Mouse (Mus musculus) liver, embryonic 13.5 days (tissue): ENCODE results near the gene Hip1. TPM values are rescaled to one million over a fixed set of nuclear protein-coding genes. Genes with fewer than 3 reads are reported as not detected.

ENCODE experiments used
- ATAC-seq: fragments of 200-750 bp; cut with Nextera tagmentation; 2 replicates; pipeline ENCODE4 v1.8.0; 2017; ENCODE audit warnings: low read depth, mild to moderate bottlenecking, moderate number of reproducible peaks, moderate library complexity
- DNase-seq: peaks from one replicate; pipeline ENCODE4 v3.0.0; 2022
- H3K27ac ChIP-seq: fragments of 300-500 bp; sonication (generic); 2 replicates; pipeline ENCODE4 v1.5.1; 2015; ENCODE audit warnings: moderate library complexity, mild to moderate bottlenecking, inconsistent platforms
- H3K27me3 ChIP-seq: fragments of 300-500 bp; sonication (generic); 2 replicates; pipeline ENCODE4 v1.6.1; 2015; ENCODE audit warnings: mild to moderate bottlenecking, inconsistent platforms
- H3K36me3 ChIP-seq: fragments of 300-500 bp; sonication (generic); 2 replicates; pipeline ENCODE4 v1.6.1; 2015; ENCODE audit warnings: mild to moderate bottlenecking, inconsistent platforms
- H3K4me1 ChIP-seq: fragments of 300-500 bp; sonication (generic); replicated peaks from 2 replicates; pipeline ENCODE4 v1.6.1; 2015; ENCODE audit warnings: inconsistent platforms
- H3K4me2 ChIP-seq: fragments of 300-500 bp; sonication (generic); 2 replicates; pipeline ENCODE4 v1.6.1; 2015; ENCODE audit warnings: inconsistent platforms, mild to moderate bottlenecking, moderate library complexity
- H3K4me3 ChIP-seq: fragments of 300-500 bp; sonication (generic); replicated peaks from 2 replicates; pipeline ENCODE4 v1.5.1; 2015; ENCODE audit warnings: mild to moderate bottlenecking, inconsistent platforms
- H3K9ac ChIP-seq: fragments of 300-500 bp; sonication (generic); 2 replicates; pipeline ENCODE4 v1.6.1; 2015; ENCODE audit warnings: mild to moderate bottlenecking, inconsistent platforms
- H3K9me3 ChIP-seq: fragments of 300-500 bp; sonication (generic); replicated peaks from 2 replicates; pipeline ENCODE4 v1.6.1; 2016; ENCODE audit warnings: inconsistent platforms
- WGBS: fragments of 180-500 bp; shearing (Covaris S2); methylation state at CpG from one replicate; pipeline ENCODE4 v1.1.7; 2015; ENCODE audit not compliant: insufficient replicate concordance; 5-methylcytosine and 5-hydroxymethylcytosine counted together
- polyA plus RNA-seq: library from polyadenylated mRNA; unstranded; fragments of >200 nt; fragmentation: Nextera tagmentation; extraction: Ambion mirVana; gene quantifications from 2 replicates; pipeline ENCODE4 v1.2.1, GENCODE M21; 2015

Gene Hip1
- polyA plus RNA-seq, 1 experiment from 2014 or later = 3.4 TPM

- 63% methylated on average over 6 of the region's 6 CpGs for WGBS
- H3K27me3 ChIP-seq = no peaks in the 10 kb centered on the region
- H3K4me2 ChIP-seq = no peak overlapping the region
- peaks cover 14% of the 10 kb centered on the region for H3K36me3 ChIP-seq
- no peak overlapping the region for H3K4me3 ChIP-seq
- ATAC-seq = no peak
- no peak for DNase-seq
- H3K9ac ChIP-seq = no peak overlapping the region
- H3K9me3 ChIP-seq = no peaks in the 10 kb centered on the region
- no peak overlapping the region for H3K27ac ChIP-seq
- no peaks in the 10 kb centered on the region for H3K4me1 ChIP-seq
Measured at GRCm38 (mm10) chr5:135431111-135431510, 113.8 kb downstream of the Hip1 start.

- 54% methylated on average over 5 of the region's 5 CpGs for WGBS
- Histone ChIP-seq H3K9ac (no peak overlapping the region), H3K4me1 (no peaks in the 10 kb centered on the region), H3K27ac (no peak overlapping the region), H3K4me2 (no peak overlapping the region), H3K36me3 (peaks cover 14% of the 10 kb centered on the region; the same call in 1 of the 2 replicates), H3K9me3 (no peaks in the 10 kb centered on the region), H3K27me3 (no peaks in the 10 kb centered on the region), H3K4me3 (no peak overlapping the region)
- no peak for ATAC-seq
- DNase-seq = no peak
Measured at GRCm38 (mm10) chr5:135428786-135429185, 116.1 kb downstream of the Hip1 start.

- Histone ChIP-seq H3K9ac (no peak overlapping the region), H3K27me3 (no peaks in the 10 kb centered on the region), H3K27ac (no peak overlapping the region), H3K4me1 (no peaks in the 10 kb centered on the region), H3K36me3 (no peaks in the 10 kb centered on the region), H3K9me3 (no peaks in the 10 kb centered on the region), H3K4me2 (no peak overlapping the region), H3K4me3 (no peak overlapping the region)
- no peak for DNase-seq
- ATAC-seq = no peak
- WGBS = 75% methylated on average over 9 of the region's 9 CpGs
Measured at GRCm38 (mm10) chr5:135410266-135410665, 134.7 kb downstream of the Hip1 start.

GRCm38 (mm10) chr5:135408114-135408513 lies 136.8 kb downstream of the Hip1 start:
- no peak for DNase-seq
- Histone ChIP-seq H3K4me1 (no peaks in the 10 kb centered on the region), H3K36me3 (no peaks in the 10 kb centered on the region), H3K27ac (no peak overlapping the region), H3K4me2 (no peak overlapping the region), H3K9me3 (no peaks in the 10 kb centered on the region), H3K4me3 (no peak overlapping the region), H3K27me3 (no peaks in the 10 kb centered on the region), H3K9ac (no peak overlapping the region)
- 74% methylated on average over 4 of the region's 4 CpGs for WGBS
- ATAC-seq = no peak

GRCm38 (mm10) chr5:135405437-135405836 lies 139.5 kb downstream of the Hip1 start:
- no peaks in the 10 kb centered on the region for H3K27me3 ChIP-seq
- 70% methylated on average over 9 of the region's 9 CpGs for WGBS
- no peak overlapping the region for H3K4me2 ChIP-seq
- H3K4me1 ChIP-seq = no peaks in the 10 kb centered on the region
- H3K9ac ChIP-seq = no peak overlapping the region
- no peak overlapping the region for H3K27ac ChIP-seq
- H3K9me3 ChIP-seq = no peaks in the 10 kb centered on the region
- H3K36me3 ChIP-seq = no peaks in the 10 kb centered on the region
- no peak for DNase-seq
- no peak overlapping the region for H3K4me3 ChIP-seq
- ATAC-seq = no peak

- no peak for DNase-seq
- Histone ChIP-seq H3K4me2 (no peak overlapping the region), H3K4me1 (no peaks in the 10 kb centered on the region), H3K36me3 (no peaks in the 10 kb centered on the region), H3K4me3 (no peak overlapping the region), H3K9me3 (no peaks in the 10 kb centered on the region), H3K27ac (no peak overlapping the region), H3K9ac (no peak overlapping the region), H3K27me3 (no peaks in the 10 kb centered on the region)
- no peak for ATAC-seq
- 40% methylated on average over 20 of the region's 20 CpGs for WGBS
Measured at GRCm38 (mm10) chr5:135404623-135405022, 140.3 kb downstream of the Hip1 start.

- WGBS = 3% methylated on average over 2 of the region's 2 CpGs
- Histone ChIP-seq H3K4me2 (no peak overlapping the region), H3K36me3 (no peaks in the 10 kb centered on the region), H3K9ac (no peak overlapping the region), H3K9me3 (no peaks in the 10 kb centered on the region), H3K4me3 (no peak overlapping the region), H3K27me3 (no peaks in the 10 kb centered on the region), H3K4me1 (peaks cover 9% of the 10 kb centered on the region), H3K27ac (no peak overlapping the region)
- ATAC-seq = 0 out of 2 replicates have a peak, but pooled peaks have one; percentile 37
- peak; percentile 61 for DNase-seq
Measured at GRCm38 (mm10) chr5:135400244-135400643, 144.7 kb downstream of the Hip1 start.

- Histone ChIP-seq H3K9me3 (no peaks in the 10 kb centered on the region), H3K4me2 (no peak overlapping the region), H3K27me3 (no peaks in the 10 kb centered on the region), H3K4me1 (peaks cover 16% of the 10 kb centered on the region), H3K9ac (no peak overlapping the region), H3K27ac (no peak overlapping the region), H3K4me3 (no peak overlapping the region), H3K36me3 (no peaks in the 10 kb centered on the region)
- DNase-seq (no peak), ATAC-seq (no peak)
- WGBS = 51% methylated on average over 6 of the region's 6 CpGs
Measured at GRCm38 (mm10) chr5:135399382-135399781, 145.5 kb downstream of the Hip1 start.

- H3K4me1 ChIP-seq = peaks cover 33% of the 10 kb centered on the region
- H3K4me3 ChIP-seq = no peak overlapping the region
- H3K27me3 ChIP-seq = no peaks in the 10 kb centered on the region
- no peak overlapping the region for H3K27ac ChIP-seq
- 33% methylated on average over 5 of the region's 5 CpGs for WGBS
- H3K9ac ChIP-seq = no peak overlapping the region
- H3K9me3 ChIP-seq = no peaks in the 10 kb centered on the region
- DNase-seq (peak; percentile 39), ATAC-seq (no peak)
- H3K36me3 ChIP-seq = peaks cover 15% of the 10 kb centered on the region
- H3K4me2 ChIP-seq = no peak overlapping the region
Measured at GRCm38 (mm10) chr5:135395826-135396225, 149.1 kb downstream of the Hip1 start.

- peak; percentile 70 for DNase-seq
- peak within 1 kb of the TSS; percentile 90 for H3K27ac ChIP-seq
- H3K9me3 ChIP-seq = no peaks in the 10 kb centered on the region
- ATAC-seq = peak; percentile 88
- under 1% methylated on average over 101 of the region's 110 CpGs for WGBS
- no peaks in the 10 kb centered on the region for H3K27me3 ChIP-seq
- peaks cover 33% of the 10 kb centered on the region for H3K4me1 ChIP-seq
- peaks cover 31% of the 10 kb centered on the region for H3K36me3 ChIP-seq
- H3K9ac ChIP-seq = peak within 1 kb of the TSS; percentile 97
- peak within 1 kb of the TSS; percentile 92 for H3K4me3 ChIP-seq
- peak within 1 kb of the TSS; percentile 88 for H3K4me2 ChIP-seq
Measured at GRCm38 (mm10) chr5:135394004-135394823, 150.7 kb downstream of the Hip1 start, which contains the start of gene Pom121. Gene Pom121, minus strand, starts transcription at chr5:135394546.

GRCm38 (mm10) chr5:135383771-135384170 lies 161.1 kb downstream of the Hip1 start:
- no peak overlapping the region for H3K27ac ChIP-seq
- no peak overlapping the region for H3K9ac ChIP-seq
- ATAC-seq = no peak
- DNase-seq = no peak
- no peak overlapping the region for H3K4me3 ChIP-seq
- no peaks in the 10 kb centered on the region for H3K27me3 ChIP-seq
- H3K9me3 ChIP-seq = no peaks in the 10 kb centered on the region
- WGBS = 80% methylated on average over 10 of the region's 10 CpGs
- no peak overlapping the region for H3K4me2 ChIP-seq
- no peaks in the 10 kb centered on the region for H3K4me1 ChIP-seq
- H3K36me3 ChIP-seq = peaks cover 95% of the 10 kb centered on the region

GRCm38 (mm10) chr5:135382746-135383145 lies 162.2 kb downstream of the Hip1 start:
- no peak overlapping the region for H3K4me2 ChIP-seq
- peaks cover 95% of the 10 kb centered on the region for H3K36me3 ChIP-seq
- H3K4me1 ChIP-seq = no peaks in the 10 kb centered on the region
- DNase-seq (no peak), ATAC-seq (no peak)
- no peak overlapping the region for H3K4me3 ChIP-seq
- 79% methylated on average over 7 of the region's 7 CpGs for WGBS
- no peak overlapping the region for H3K27ac ChIP-seq
- H3K9me3 ChIP-seq = no peaks in the 10 kb centered on the region
- no peaks in the 10 kb centered on the region for H3K27me3 ChIP-seq
- H3K9ac ChIP-seq = no peak overlapping the region
